Mouse (Mus musculus) c-Kit-positive CD71-negative TER-119-negative erythroid progenitor cells, embryonic 14.5 days (primary cell): ENCODE results near the gene Fbrsl1.

Experiments used
- DNase-seq: peaks from one replicate; pipeline ENCODE4 v3.0.0-alpha.2; 2013; ENCODE audit warnings: low read depth

Gene Fbrsl1

GRCm38 (mm10) chr5:110362813-110363178, 85.5 kb downstream of the Fbrsl1 start:
- DNase-seq = no peak

DNA sequence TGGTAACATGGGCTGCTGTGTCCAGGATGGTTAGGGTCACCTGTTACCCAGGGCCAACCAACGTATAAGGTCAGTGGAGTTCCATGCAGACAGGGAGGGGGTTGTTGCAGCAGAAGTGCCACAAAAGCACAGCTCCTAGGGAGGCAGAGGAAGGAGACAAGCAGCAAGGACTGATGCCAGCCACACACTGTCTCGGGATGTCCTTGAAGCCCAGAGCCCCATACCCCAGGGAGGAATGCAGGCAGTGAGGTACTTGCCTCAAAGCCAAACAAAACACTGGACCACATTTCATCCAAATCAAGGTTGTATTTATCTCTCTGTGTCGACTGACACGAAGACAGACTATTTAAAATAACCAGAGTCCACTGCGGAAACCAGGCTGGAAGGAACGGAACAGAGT, 86.8 kb downstream of the Fbrsl1 start:
- no peak for DNase-seq

- DNase-seq = peak; percentile 85
Measured at GRCm38 (mm10) chr5:110357531-110358179, 90.6 kb downstream of the Fbrsl1 start.

- DNase-seq = peak; percentile 49
Measured at GRCm38 (mm10) chr5:110354716-110355115, 93.6 kb downstream of the Fbrsl1 start.

GRCm38 (mm10) chr5:110347006-110347405, 101.3 kb downstream of the Fbrsl1 start:
- DNase-seq = no peak

DNA sequence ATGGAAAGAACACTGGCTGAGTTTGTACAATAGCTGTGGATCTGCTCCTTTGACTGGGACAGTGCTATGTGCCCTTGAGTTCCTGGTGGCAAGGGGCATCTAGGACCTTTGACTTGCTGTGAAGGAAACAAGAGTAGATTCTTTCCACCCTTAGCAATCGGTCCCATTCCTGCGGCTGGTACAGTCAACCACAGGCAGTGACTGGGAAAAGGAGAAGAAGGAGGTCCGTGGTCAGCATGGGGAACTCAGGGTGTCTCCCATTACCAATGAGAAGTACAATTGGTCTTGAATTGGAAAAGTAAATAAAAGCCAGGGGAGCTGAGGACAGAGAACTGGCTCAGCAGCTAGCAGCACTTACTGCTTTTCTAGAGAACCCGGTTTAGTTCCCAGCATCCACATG, 102.8 kb downstream of the Fbrsl1 start:
- no peak for DNase-seq

GRCm38 (mm10) chr5:110344524-110344923, 103.8 kb downstream of the Fbrsl1 start, which contains the start of gene Lrcol1:
Gene Lrcol1, plus strand, starts transcription at chr5:110344730.
- DNase-seq = no peak

DNA sequence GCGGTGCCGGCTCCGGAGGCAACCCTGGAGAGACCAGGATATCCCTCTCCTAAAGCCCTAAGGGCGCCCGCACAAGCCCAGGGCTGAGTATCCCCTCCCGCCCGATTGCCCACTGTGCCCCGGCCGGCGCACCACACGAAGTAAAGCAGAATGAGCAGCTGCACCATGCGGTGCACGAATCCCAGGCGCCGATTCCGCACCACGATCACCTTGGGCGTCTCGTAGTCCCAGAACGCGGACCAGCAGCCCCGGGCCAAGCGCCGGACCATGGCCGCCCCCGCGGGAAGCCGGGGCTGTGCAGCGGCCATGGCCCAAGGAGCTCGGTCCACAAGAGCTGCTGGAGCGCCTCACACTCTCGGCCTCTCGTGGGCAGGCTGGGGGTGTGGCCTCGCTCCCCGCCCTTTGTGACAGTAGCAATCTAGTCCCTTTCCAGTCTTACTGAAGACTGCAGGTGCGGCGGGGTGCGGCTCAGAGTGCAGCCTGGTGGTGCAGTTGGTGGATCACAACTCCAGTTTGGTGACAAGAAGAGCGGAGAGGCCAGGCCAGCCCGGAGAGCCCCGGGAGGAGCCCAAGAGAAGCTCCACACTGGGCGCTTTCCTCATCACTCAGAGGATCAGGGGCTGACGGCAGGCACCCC, 105.5 kb downstream of the Fbrsl1 start, which contains the start of gene P2rx2:
P2rx2 (minus strand) TSS at position 565 of the 637 bp plus-strand sequence.
- peak; percentile 24 for DNase-seq

DNA sequence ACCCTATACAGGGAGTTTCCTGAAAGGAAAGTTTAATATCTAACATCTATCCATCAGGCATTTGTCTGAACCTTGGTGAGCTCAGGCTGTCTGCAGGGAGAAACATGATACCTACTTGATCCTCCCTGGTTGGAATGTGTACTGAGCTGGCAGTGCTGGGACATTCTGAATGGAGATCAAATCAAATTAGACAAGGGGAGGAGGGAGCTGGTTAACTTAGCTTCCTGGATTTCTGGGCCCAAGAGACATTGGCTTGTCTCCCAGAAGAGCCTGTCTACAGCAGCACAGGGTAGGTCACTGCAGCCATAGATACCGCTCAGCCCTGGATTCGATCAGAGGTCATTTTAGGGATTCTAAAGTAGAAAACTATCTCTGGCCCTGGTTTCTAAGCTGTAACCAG, 109.5 kb downstream of the Fbrsl1 start:
- no peak for DNase-seq

- DNase-seq = no peak
Measured at GRCm38 (mm10) chr5:110330508-110330907, 117.8 kb downstream of the Fbrsl1 start.

GRCm38 (mm10) chr5:110313127-110313526, 135.2 kb downstream of the Fbrsl1 start:
- DNase-seq = no peak
